Mouse (Mus musculus) lung, postnatal 0 days (tissue): ENCODE measurements at regions not wholly inside any gene's neighbourhood (a gene's known extent, or its start where the extent isn't known, plus 50 kb on each side); places are given as distances from the start of the nearest gene placed in this dataset.

Source experiments
- CTCF ChIP-seq: IDR thresholded peaks from 2 replicates; pipeline ENCODE4 v1.5.1; 2016; ENCODE audit warnings: antibody characterized with exemption, mild to moderate bottlenecking
- EP300 ChIP-seq: IDR thresholded peaks from 2 replicates; pipeline ENCODE4 v1.6.1; 2016; ENCODE audit warnings: antibody characterized with exemption, mild to moderate bottlenecking, control low read depth

DNA sequence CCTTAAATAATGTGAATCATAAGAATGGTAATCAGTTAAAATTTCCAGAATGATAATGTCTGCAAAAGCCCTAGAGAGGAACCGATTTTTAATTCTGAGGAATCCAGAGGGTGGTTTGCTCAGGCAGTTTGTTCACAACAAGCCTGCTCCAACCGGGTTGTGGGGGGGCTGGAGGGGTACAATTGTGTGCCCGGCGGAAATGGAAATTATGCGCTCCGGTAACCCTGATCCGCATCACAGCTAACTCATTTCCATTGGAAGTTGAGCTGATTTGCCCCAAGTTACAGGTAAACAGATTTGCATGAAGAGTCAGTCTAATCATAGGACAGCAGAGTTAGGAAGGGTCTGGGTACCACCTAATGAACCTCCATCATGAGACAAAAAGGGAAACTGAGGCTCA, 369.9 kb upstream of the Jarid2 start:
- TF ChIP-seq CTCF (no peak), EP300 (no peak)
